Mouse (Mus musculus) intestine, embryonic 14.5 days (tissue): ENCODE results near the gene Slc48a1. TPM values are rescaled to one million over a fixed set of nuclear protein-coding genes. Genes with fewer than 3 reads are reported as not detected.
A peak's percentile ranks its signal among the peaks of the same experiment; 100 is the strongest.

Experiments
- ATAC-seq: fragments of 200-750 bp; cut with Nextera tagmentation; replicated peaks from 2 replicates; pipeline ENCODE4 v1.8.0; 2017; ENCODE audit warnings: low read depth, moderate number of reproducible peaks, moderate TSS enrichment, moderate library complexity; ENCODE audit not compliant: low FRiP score, low TSS enrichment
- DNase-seq: peaks from one replicate; pipeline ENCODE4 v3.0.0-alpha.2; 2018; ENCODE audit warnings: low spot score
- H3K27ac ChIP-seq: fragments of 300-500 bp; sonication (generic); 2 replicates; pipeline ENCODE4 v1.5.1; 2014; ENCODE audit warnings: low read depth, mild to moderate bottlenecking, control low read depth
- H3K27me3 ChIP-seq: fragments of 300-500 bp; sonication (generic); replicated peaks from 2 replicates; pipeline ENCODE4 v1.6.1; 2014; ENCODE audit warnings: low read length, control low read depth; ENCODE audit not compliant: control insufficient read depth, insufficient read depth
- H3K36me3 ChIP-seq: fragments of 300-500 bp; sonication (generic); 2 replicates; pipeline ENCODE4 v1.6.1; 2014; ENCODE audit warnings: low read length, control low read depth; ENCODE audit not compliant: control insufficient read depth, insufficient read depth
- H3K4me1 ChIP-seq: fragments of 300-500 bp; sonication (generic); replicated peaks from 2 replicates; pipeline ENCODE4 v1.6.1; 2014; ENCODE audit warnings: low read length, control low read depth, mixed read lengths; ENCODE audit not compliant: control insufficient read depth, insufficient read depth
- H3K4me2 ChIP-seq: fragments of 300-500 bp; sonication (generic); 2 replicates; pipeline ENCODE4 v1.6.1; 2014; ENCODE audit warnings: low read length
- H3K4me3 ChIP-seq: fragments of 300-500 bp; sonication (generic); 2 replicates; pipeline ENCODE4 v1.5.1; 2014; ENCODE audit warnings: low read depth, low read length, control low read depth, mixed read lengths
- H3K9ac ChIP-seq: fragments of 300-500 bp; sonication (generic); 2 replicates; pipeline ENCODE4 v1.6.1; 2014; ENCODE audit warnings: mild to moderate bottlenecking, low read length
- H3K9me3 ChIP-seq: fragments of 300-500 bp; sonication (generic); 2 replicates; pipeline ENCODE4 v1.6.1; 2016; ENCODE audit warnings: low read length, control low read depth; ENCODE audit not compliant: control insufficient read depth
- WGBS: fragments of 180-500 bp; shearing (Covaris S2); extraction: QIAGEN DNeasy Blood & Tissue Kit; methylation state at CpG from one replicate; pipeline ENCODE4 v1.1.7; 2014; 5-methylcytosine and 5-hydroxymethylcytosine counted together
- polyA plus RNA-seq: library from polyadenylated mRNA; unstranded; fragments of >200 nt; fragmentation: Nextera tagmentation; extraction: Ambion mirVana; gene quantifications from 2 replicates; pipeline ENCODE4 v1.2.1, GENCODE M21; 2014

Gene Slc48a1
- polyA plus RNA-seq, 1 experiment from 2014 or later = 22.5 TPM

GRCm38 (mm10) chr15:97760952-97761351 lies 17.4 kb upstream of the Slc48a1 start:
- DNase-seq (no peak), ATAC-seq (no peak)
- no peaks in the 10 kb centered on the region for H3K36me3 ChIP-seq
- H3K9me3 ChIP-seq = no peaks in the 10 kb centered on the region
- 75% methylated on average over 5 of the region's 5 CpGs for WGBS
- no peak overlapping the region for H3K27ac ChIP-seq
- H3K4me2 ChIP-seq = 0 out of 2 replicates have a peak overlapping the region, but pooled peaks have one; percentile 6
- H3K27me3 ChIP-seq = no peaks in the 10 kb centered on the region
- no peaks in the 10 kb centered on the region for H3K4me1 ChIP-seq
- H3K4me3 ChIP-seq = no peak overlapping the region
- no peak overlapping the region for H3K9ac ChIP-seq

- ATAC-seq (peak; percentile 67), DNase-seq (no peak)
- no peaks in the 10 kb centered on the region for H3K36me3 ChIP-seq
- H3K4me2 ChIP-seq = peak overlapping the region; percentile 25; the same call in 1 of the 2 replicates
- H3K27me3 ChIP-seq = peaks cover 2% of the 10 kb centered on the region
- peak overlapping the region; percentile 16; the same call in 1 of the 2 replicates for H3K27ac ChIP-seq
- 45% methylated on average over 13 of the region's 13 CpGs for WGBS
- no peak overlapping the region for H3K9ac ChIP-seq
- no peaks in the 10 kb centered on the region for H3K9me3 ChIP-seq
- H3K4me3 ChIP-seq = no peak overlapping the region
- H3K4me1 ChIP-seq = no peaks in the 10 kb centered on the region
These were observed 16.9 kb upstream of the Slc48a1 start for GRCm38 (mm10) chr15:97761438-97761837.

GRCm38 (mm10) chr15:97762733-97763132 lies 15.6 kb upstream of the Slc48a1 start:
- Histone ChIP-seq H3K27me3 (peaks cover 9% of the 10 kb centered on the region), H3K9me3 (no peaks in the 10 kb centered on the region), H3K4me2 (no peak overlapping the region), H3K9ac (no peak overlapping the region), H3K4me3 (no peak overlapping the region), H3K36me3 (no peaks in the 10 kb centered on the region), H3K27ac (no peak overlapping the region), H3K4me1 (peaks cover 8% of the 10 kb centered on the region)
- WGBS = 55% methylated on average over 9 of the region's 9 CpGs
- no peak for DNase-seq
- no peak for ATAC-seq

GRCm38 (mm10) chr15:97763256-97764049 lies 14.9 kb upstream of the Slc48a1 start:
- H3K27ac ChIP-seq = no peak overlapping the region
- peaks cover 9% of the 10 kb centered on the region for H3K27me3 ChIP-seq
- no peaks in the 10 kb centered on the region for H3K9me3 ChIP-seq
- H3K4me3 ChIP-seq = no peak overlapping the region
- H3K4me1 ChIP-seq = peaks cover 13% of the 10 kb centered on the region
- H3K9ac ChIP-seq = no peak overlapping the region
- DNase-seq = no peak
- 71% methylated on average over 9 of the region's 9 CpGs for WGBS
- no peak overlapping the region for H3K4me2 ChIP-seq
- no peaks in the 10 kb centered on the region for H3K36me3 ChIP-seq
- no peak for ATAC-seq

- H3K27me3 ChIP-seq = peaks cover 14% of the 10 kb centered on the region
- H3K4me3 ChIP-seq = no peak overlapping the region
- no peaks in the 10 kb centered on the region for H3K9me3 ChIP-seq
- WGBS = 75% methylated on average over 2 of the region's 2 CpGs
- no peak overlapping the region for H3K4me2 ChIP-seq
- no peak overlapping the region for H3K27ac ChIP-seq
- ATAC-seq (no peak), DNase-seq (no peak)
- H3K4me1 ChIP-seq = peaks cover 16% of the 10 kb centered on the region
- no peak overlapping the region for H3K9ac ChIP-seq
- no peaks in the 10 kb centered on the region for H3K36me3 ChIP-seq
These were observed 13.8 kb upstream of the Slc48a1 start for GRCm38 (mm10) chr15:97764532-97764931.

- H3K4me3 ChIP-seq = no peak overlapping the region
- no peak overlapping the region for H3K9ac ChIP-seq
- peaks cover 16% of the 10 kb centered on the region for H3K4me1 ChIP-seq
- no peak overlapping the region for H3K27ac ChIP-seq
- peak overlapping the region; percentile 15; the same call in 1 of the 2 replicates for H3K4me2 ChIP-seq
- H3K36me3 ChIP-seq = no peaks in the 10 kb centered on the region
- ATAC-seq (no peak), DNase-seq (no peak)
- WGBS = 45% methylated on average over 13 of the region's 13 CpGs
- H3K27me3 ChIP-seq = peaks cover 14% of the 10 kb centered on the region
- H3K9me3 ChIP-seq = no peaks in the 10 kb centered on the region
These were observed 13.1 kb upstream of the Slc48a1 start for GRCm38 (mm10) chr15:97765090-97765794.

- Histone ChIP-seq H3K9ac (peak overlapping the region; percentile 35; the same call in 1 of the 2 replicates), H3K9me3 (no peaks in the 10 kb centered on the region), H3K4me1 (peaks cover 16% of the 10 kb centered on the region), H3K27me3 (peaks cover 14% of the 10 kb centered on the region), H3K36me3 (no peaks in the 10 kb centered on the region), H3K4me3 (peak overlapping the region; percentile 44), H3K4me2 (peak overlapping the region; percentile 96), H3K27ac (no peak overlapping the region)
- WGBS = 32% methylated on average over 8 of the region's 8 CpGs
- no peak for ATAC-seq
- no peak for DNase-seq
These were observed 12.1 kb upstream of the Slc48a1 start for GRCm38 (mm10) chr15:97766194-97766593.

GRCm38 (mm10) chr15:97766594-97767279 lies 11.6 kb upstream of the Slc48a1 start:
- peaks cover 16% of the 10 kb centered on the region for H3K4me1 ChIP-seq
- 10% methylated on average over 23 of the region's 23 CpGs for WGBS
- ATAC-seq (no peak), DNase-seq (no peak)
- peak overlapping the region; percentile 44 for H3K4me3 ChIP-seq
- peaks cover 14% of the 10 kb centered on the region for H3K27me3 ChIP-seq
- peak overlapping the region; percentile 9; the same call in 1 of the 2 replicates for H3K27ac ChIP-seq
- H3K9ac ChIP-seq = peak overlapping the region; percentile 55
- no peaks in the 10 kb centered on the region for H3K36me3 ChIP-seq
- peak overlapping the region; percentile 96 for H3K4me2 ChIP-seq
- no peaks in the 10 kb centered on the region for H3K9me3 ChIP-seq
